Mouse (Mus musculus): ENCODE data around the gene Dynlt1c. TPM values are rescaled to one million over a fixed set of nuclear protein-coding genes. Genes with fewer than 3 reads are reported as not detected.
A peak's percentile ranks its signal among the peaks of the same experiment; 100 is the strongest.
"Not testable (repeated sequence)": the region's sequence is repeated elsewhere in the genome, so short reads cannot be mapped to it uniquely, and the experiment has no call there.

The Dynlt1c gene
- polyA plus RNA-seq, 1 experiment from 2014 or later, result 93.2 TPM

DNA sequence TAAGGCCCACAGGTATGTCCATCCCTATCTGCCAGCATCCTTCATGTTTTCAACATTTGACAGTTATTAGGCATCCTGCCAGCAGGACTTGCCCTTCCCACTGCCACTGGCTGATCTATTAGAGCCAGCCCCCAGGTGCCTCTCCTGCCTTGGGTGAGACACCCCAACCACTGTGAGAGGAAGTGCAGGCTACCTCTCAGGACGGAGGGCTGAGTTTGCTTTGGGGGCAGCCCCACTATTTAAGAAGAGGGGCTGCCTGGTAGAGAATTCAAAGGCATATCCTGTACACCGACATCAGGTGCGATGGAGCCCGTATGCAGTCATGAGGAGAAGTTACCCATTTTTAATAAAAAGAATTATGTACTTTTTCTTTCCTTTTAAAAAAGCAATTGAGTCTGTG is 44.2 kb downstream of the Dynlt1c start:
- not testable (repeated sequence) for H3K9me3 ChIP-seq; H3K4me1 ChIP-seq (replicated peaks); H3K9ac ChIP-seq (replicated peaks); H3K27me3 ChIP-seq; ATAC-seq; H3K4me2 ChIP-seq (replicated peaks); H3K4me3 ChIP-seq (replicated peaks); H3K27ac ChIP-seq; H3K36me3 ChIP-seq
- 97% methylated on average over 4 of the region's 4 CpGs for WGBS

DNA sequence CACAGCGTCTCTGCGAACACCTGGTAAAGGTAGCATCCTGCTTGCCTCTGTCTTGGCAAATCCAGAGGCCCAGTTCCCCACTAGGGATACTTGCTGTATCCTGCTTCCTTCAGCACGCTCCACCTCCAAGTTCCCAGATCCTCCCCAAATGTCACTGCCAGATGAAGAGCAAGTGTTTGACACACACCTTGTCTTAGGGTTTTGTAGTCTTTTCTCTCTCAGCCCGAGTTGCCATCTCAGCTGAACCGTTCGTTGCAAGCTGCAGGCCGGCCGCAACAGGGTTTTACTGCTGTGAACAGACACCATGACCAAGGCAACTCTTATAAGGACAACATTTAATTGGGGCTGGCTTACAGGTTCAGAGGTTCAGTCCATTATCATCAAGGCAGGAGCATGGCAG is 45.4 kb downstream of the Dynlt1c start:
- not testable (repeated sequence) for H3K4me3 ChIP-seq (replicated peaks); ATAC-seq; H3K36me3 ChIP-seq; H3K4me2 ChIP-seq (replicated peaks); H3K27me3 ChIP-seq; H3K9ac ChIP-seq (replicated peaks); H3K4me1 ChIP-seq (replicated peaks); H3K9me3 ChIP-seq; H3K27ac ChIP-seq
- 94% methylated on average over 8 of the region's 8 CpGs for WGBS

DNA sequence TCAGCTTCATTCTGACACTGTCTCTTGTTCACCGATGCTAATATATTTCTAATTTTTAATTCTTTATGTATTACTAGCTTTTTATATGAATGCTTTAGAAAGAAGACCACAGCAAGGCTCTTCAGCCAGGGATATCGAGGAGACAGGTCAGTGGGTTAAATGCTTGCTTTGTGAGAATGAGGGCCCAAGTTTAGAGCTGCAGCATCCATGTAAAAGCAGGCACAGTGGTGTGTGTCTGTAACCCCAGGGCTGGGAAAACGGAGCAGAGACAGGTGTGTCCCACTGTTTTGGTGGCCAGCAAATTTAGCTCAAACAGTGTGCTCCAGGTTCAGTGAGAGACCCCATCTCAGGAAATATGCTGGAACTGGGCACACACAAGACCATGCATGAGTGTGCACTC is 46.0 kb downstream of the Dynlt1c start:
- not testable (repeated sequence) for H3K27ac ChIP-seq; H3K9ac ChIP-seq (replicated peaks); H3K9me3 ChIP-seq; H3K36me3 ChIP-seq; ATAC-seq; H3K4me1 ChIP-seq (replicated peaks); H3K27me3 ChIP-seq; H3K4me2 ChIP-seq (replicated peaks); H3K4me3 ChIP-seq (replicated peaks)
- 86% methylated on average over 3 of the region's 3 CpGs for WGBS

- H3K9me3 ChIP-seq; H3K4me3 ChIP-seq (replicated peaks); H3K4me1 ChIP-seq (replicated peaks); H3K27me3 ChIP-seq; H3K27ac ChIP-seq; H3K36me3 ChIP-seq; H3K4me2 ChIP-seq (replicated peaks); ATAC-seq; H3K9ac ChIP-seq (replicated peaks): not testable (repeated sequence)
- 89% methylated on average over 7 of the region's 7 CpGs for WGBS
These were observed 49.6 kb downstream of the Dynlt1c start for GRCm38 (mm10) chr17:6650904-6651565.

- not testable (repeated sequence) for H3K9me3 ChIP-seq; H3K4me2 ChIP-seq (replicated peaks); H3K4me1 ChIP-seq (replicated peaks); ATAC-seq; H3K4me3 ChIP-seq (replicated peaks); H3K27ac ChIP-seq; H3K36me3 ChIP-seq; H3K27me3 ChIP-seq; H3K9ac ChIP-seq (replicated peaks)
- 89% methylated on average over 4 of the region's 5 CpGs for WGBS
These were observed 52.0 kb downstream of the Dynlt1c start for GRCm38 (mm10) chr17:6653341-6653946.

DNA sequence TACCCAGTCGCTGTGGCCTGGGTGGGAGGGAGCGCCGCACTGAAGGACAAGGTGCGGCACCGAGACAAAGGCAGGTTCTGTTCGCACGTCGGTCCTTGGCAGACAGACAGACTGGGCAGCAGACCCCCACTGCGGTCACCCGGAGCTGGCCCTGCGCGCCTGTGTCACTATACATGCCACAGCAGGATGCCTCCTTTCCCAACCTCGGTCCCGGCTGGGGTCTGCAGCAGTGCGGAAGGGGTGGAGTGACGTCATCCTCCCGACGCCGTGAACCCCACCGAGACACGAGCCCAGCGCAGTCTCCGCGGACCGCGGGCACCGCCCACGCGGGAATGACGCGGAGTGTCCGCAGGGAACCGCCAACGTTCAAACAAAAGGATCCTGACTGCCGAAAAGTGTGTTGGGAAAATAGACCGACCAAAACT is 53.6 kb downstream of the Dynlt1c start:
- Histone ChIP-seq H3K9ac (replicated peaks) (peak overlapping the region; percentile 66), H3K27ac (peak overlapping the region; percentile 90), H3K4me2 (replicated peaks) (peak overlapping the region; percentile 48), H3K4me3 (replicated peaks) (peak overlapping the region; percentile 46)
- not testable (repeated sequence) for H3K36me3 ChIP-seq; H3K9me3 ChIP-seq; H3K4me1 ChIP-seq (replicated peaks); H3K27me3 ChIP-seq
- under 1% methylated on average over 36 of the region's 36 CpGs for WGBS
- peak; percentile 92 for ATAC-seq

GRCm38 (mm10) chr17:6655567-6656281 is 54.3 kb downstream of the Dynlt1c start, which contains the start of gene Dynlt1f:
Gene Dynlt1f, minus strand, starts transcription at chr17:6655900.
- Histone ChIP-seq H3K27ac (peak within 1 kb of the TSS; percentile 90), H3K9ac (replicated peaks) (peak within 1 kb of the TSS; percentile 66), H3K4me2 (replicated peaks) (peak within 1 kb of the TSS; percentile 48), H3K4me3 (replicated peaks) (peak within 1 kb of the TSS; percentile 46)
- H3K4me1 ChIP-seq (replicated peaks); H3K36me3 ChIP-seq; H3K9me3 ChIP-seq; H3K27me3 ChIP-seq: not testable (repeated sequence)
- WGBS, result 3% methylated on average over 26 of the region's 33 CpGs
- ATAC-seq, result peak; percentile 94

GRCm38 (mm10) chr17:6656471-6656870 is 55.0 kb downstream of the Dynlt1c start:
- H3K27me3 ChIP-seq; ATAC-seq; H3K27ac ChIP-seq; H3K4me2 ChIP-seq (replicated peaks); H3K4me3 ChIP-seq (replicated peaks); H3K4me1 ChIP-seq (replicated peaks); H3K9me3 ChIP-seq; H3K36me3 ChIP-seq; H3K9ac ChIP-seq (replicated peaks): not testable (repeated sequence)
- WGBS, result 88% methylated on average over 2 of the region's 3 CpGs

DNA sequence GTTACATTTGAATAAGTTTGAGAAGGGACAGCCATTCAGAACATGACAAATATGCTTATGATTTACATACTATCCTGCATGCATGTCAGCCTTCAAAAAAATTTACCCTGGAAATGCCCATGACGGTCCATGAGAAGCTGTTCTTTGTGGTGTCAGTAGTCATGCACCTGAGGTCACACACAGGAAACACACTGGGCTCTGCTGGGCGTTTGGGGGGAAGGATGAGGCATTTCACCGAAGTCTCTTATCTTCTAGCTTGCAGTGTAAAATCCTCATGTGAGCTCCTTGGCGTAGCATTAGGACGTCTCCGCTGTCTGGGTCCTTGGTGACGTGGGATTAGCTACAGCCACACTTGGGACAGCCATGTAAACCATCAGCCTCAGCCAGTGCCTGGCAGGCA is 57.3 kb downstream of the Dynlt1c start, which contains the start of gene Sytl3:
Sytl3 (plus strand) TSS at position 293 of the 400 bp plus-strand sequence.
- WGBS, result 90% methylated on average over 4 of the region's 7 CpGs

More for the DNA sequence above, 57.3 kb downstream of the Dynlt1c start, which contains the start of gene Sytl3:
- H3K36me3 ChIP-seq; H3K9me3 ChIP-seq; H3K4me2 ChIP-seq (replicated peaks); H3K27ac ChIP-seq; H3K9ac ChIP-seq (replicated peaks); H3K4me3 ChIP-seq (replicated peaks); H3K27me3 ChIP-seq; H3K4me1 ChIP-seq (replicated peaks); ATAC-seq: not testable (repeated sequence)

Other genes with a start within 250 kb of the Dynlt1c start
- gene Dynlt1b, start 171.6 kb upstream of the Dynlt1c start, polyA plus RNA-seq (2015; fragmentation: Nextera tagmentation; extraction: Ambion mirVana), result 1,193 and 1,210 TPM in 2 replicates
- 334 and 365 TPM in 2 replicates for gene Dynlt1f, start 54.2 kb downstream of the Dynlt1c start, polyA plus RNA-seq (2015; fragmentation: Nextera tagmentation; extraction: Ambion mirVana)
- 0.22 and 0.35 TPM in 2 replicates for gene Sytl3, start 57.4 kb downstream of the Dynlt1c start, polyA plus RNA-seq (2015; fragmentation: Nextera tagmentation; extraction: Ambion mirVana)
- 36.2 and 43.1 TPM in 2 replicates for gene Ezr, start 181.1 kb downstream of the Dynlt1c start, polyA plus RNA-seq (2015; fragmentation: Nextera tagmentation; extraction: Ambion mirVana)

All from midbrain, embryonic 13.5 days (tissue).